Mouse (Mus musculus) splenic B cell, adult 2 months (primary cell): ENCODE results near the gene Fcrl1.
A peak's percentile ranks its signal among the peaks of the same experiment; 100 is the strongest.
"Not testable (repeated sequence)": the region's sequence is repeated elsewhere in the genome, so short reads cannot be mapped to it uniquely, and the experiment has no call there.

Experiments
- DNase-seq: peaks from one replicate; pipeline ENCODE4 v3.0.0-alpha.2; 2011; ENCODE audit warnings: low read depth, low spot score
- H3K27me3 ChIP-seq: 2 replicates; pipeline ENCODE4 v1.6.1; 2012; ENCODE audit warnings: mild to moderate bottlenecking, low read length, moderate library complexity, mixed read lengths; ENCODE audit not compliant: control insufficient read depth, poor library complexity, insufficient read depth, severe bottlenecking
- H3K36me3 ChIP-seq: 2 replicates; pipeline ENCODE4 v1.6.1; 2012; ENCODE audit warnings: mild to moderate bottlenecking, low read length, moderate library complexity, mixed read lengths; ENCODE audit not compliant: control insufficient read depth, poor library complexity, insufficient read depth, severe bottlenecking

The Fcrl1 gene

GRCm38 (mm10) chr3:87376195-87377165 lies at the start of gene Fcrl1:
Gene Fcrl1 (plus strand): TSS chr3:87376387.
- H3K27me3 ChIP-seq: no peaks in the 10 kb centered on the region
- peak; percentile 86 for DNase-seq
- H3K36me3 ChIP-seq: 0 out of 2 replicates have a peak, but pooled peaks cover 1% of the 10 kb centered on the region

GRCm38 (mm10) chr3:87337899-87338298 lies 38.3 kb upstream of the Fcrl1 start:
- DNase-seq: no peak
- Histone ChIP-seq H3K36me3 (no peaks in the 10 kb centered on the region), H3K27me3 (no peaks in the 10 kb centered on the region)

GRCm38 (mm10) chr3:87350992-87351391 lies 25.2 kb upstream of the Fcrl1 start:
- H3K27me3 ChIP-seq, DNase-seq, H3K36me3 ChIP-seq: not testable (repeated sequence)

- no peaks in the 10 kb centered on the region for H3K27me3 ChIP-seq
- DNase-seq: no peak
- H3K36me3 ChIP-seq: no peaks in the 10 kb centered on the region
These were observed 18.6 kb upstream of the Fcrl1 start, which contains the start of gene Cd5l for GRCm38 (mm10) chr3:87357581-87357980. Gene Cd5l (plus strand): TSS chr3:87357881.

DNA sequence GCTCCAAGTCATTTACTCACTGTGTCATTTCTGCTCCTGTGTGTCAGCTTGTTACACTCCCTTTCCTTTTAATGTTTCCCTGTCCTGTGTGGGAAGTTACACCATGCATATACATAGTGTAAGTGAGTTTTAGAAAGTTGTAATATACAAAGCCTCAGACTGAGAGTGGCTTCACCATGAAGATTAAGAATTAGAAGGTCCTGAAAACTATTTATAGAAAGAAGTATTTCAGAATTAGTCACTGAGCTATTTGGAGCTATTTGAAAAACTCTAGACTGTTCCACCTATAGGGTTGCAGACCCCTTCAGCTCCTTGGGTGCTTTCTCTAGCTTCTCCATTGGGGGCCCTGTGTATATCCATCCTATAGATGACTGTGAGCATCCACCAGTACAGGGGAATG lies 17.0 kb upstream of the Fcrl1 start:
- Histone ChIP-seq H3K27me3 (no peaks in the 10 kb centered on the region), H3K36me3 (no peaks in the 10 kb centered on the region)
- no peak for DNase-seq

DNA sequence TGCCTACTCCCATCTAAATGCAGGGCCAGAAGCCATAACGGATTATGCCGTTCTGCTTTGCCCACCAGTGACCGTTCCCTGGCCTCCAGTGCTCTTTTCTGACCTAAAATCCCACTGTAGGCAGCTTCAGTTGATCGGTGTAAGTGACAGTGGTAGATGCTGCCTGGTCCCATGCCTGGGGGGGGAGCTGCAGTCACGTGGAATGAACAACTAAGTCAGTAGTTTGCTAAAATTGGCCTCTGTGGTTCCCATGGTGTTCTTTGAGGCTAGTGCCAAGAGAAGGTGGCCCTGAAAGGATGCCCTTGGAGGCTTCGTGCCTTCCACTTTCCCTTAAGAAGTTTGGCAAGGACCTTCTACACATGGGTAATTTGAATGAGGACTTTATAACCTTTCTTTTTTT lies 15.7 kb upstream of the Fcrl1 start:
- DNase-seq: peak; percentile 68
- Histone ChIP-seq H3K36me3 (no peaks in the 10 kb centered on the region), H3K27me3 (no peaks in the 10 kb centered on the region)

DNA sequence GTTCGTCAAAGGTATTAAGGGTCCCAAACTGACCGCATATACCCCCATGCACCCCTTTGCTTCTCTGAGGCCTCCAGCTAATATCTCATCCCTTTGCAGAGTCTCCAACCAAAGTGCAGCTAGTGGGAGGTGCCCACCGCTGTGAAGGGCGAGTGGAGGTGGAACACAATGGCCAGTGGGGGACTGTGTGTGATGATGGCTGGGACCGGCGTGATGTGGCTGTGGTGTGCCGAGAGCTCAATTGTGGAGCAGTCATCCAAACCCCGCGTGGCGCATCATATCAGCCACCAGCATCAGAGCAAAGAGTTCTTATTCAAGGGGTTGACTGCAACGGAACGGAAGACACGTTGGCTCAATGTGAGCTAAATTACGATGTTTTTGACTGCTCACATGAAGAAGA lies 10.5 kb upstream of the Fcrl1 start:
- DNase-seq: no peak
- Histone ChIP-seq H3K36me3 (peaks cover 2% of the 10 kb centered on the region; the same call in 1 of the 2 replicates), H3K27me3 (no peaks in the 10 kb centered on the region)

GRCm38 (mm10) chr3:87367511-87367910 lies 8.7 kb upstream of the Fcrl1 start:
- DNase-seq: no peak
- Histone ChIP-seq H3K27me3 (no peaks in the 10 kb centered on the region), H3K36me3 (peaks cover 2% of the 10 kb centered on the region; the same call in 1 of the 2 replicates)

DNA sequence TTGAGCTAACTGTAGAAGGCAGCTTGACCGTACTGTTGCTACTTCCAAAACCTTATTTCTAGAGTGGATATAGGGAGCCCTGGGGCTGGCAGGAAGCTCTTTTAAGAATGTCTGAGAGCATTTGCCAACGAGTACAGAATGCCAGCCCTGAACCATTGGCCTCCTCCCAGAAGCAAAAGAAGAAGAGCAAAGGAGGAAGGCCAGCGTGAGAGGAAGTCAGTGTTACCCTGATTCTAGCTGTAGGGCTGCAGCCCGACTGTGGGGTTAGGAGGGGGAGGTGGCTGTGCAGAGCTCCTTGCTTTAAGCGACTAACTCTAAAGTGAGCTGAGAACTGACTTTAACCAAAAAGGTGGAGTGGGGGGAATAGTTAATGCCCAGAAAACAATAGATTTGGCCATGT lies 7.0 kb upstream of the Fcrl1 start:
- DNase-seq: no peak
- H3K36me3 ChIP-seq: peaks cover 2% of the 10 kb centered on the region; the same call in 1 of the 2 replicates
- H3K27me3 ChIP-seq: no peaks in the 10 kb centered on the region

DNA sequence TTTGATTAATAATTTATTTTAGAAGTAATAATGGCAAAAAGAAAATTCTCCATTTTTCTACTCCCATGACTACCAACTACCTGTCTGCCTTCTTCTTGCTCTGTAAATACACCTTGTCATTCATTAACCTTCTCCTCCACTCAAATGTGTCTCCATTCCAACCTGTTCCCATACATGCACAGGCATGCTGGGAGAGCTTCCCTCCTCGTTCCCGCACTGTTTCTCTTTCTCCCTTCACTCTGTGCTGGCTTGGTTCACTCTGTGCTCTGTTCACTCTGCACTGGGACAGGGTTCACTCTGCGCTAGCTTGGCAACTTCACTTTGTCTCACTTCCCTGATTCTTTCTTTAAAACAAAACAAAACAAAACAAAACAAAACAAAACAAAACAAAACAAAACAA lies 1.0 kb downstream of the Fcrl1 start:
- Histone ChIP-seq H3K27me3 (no peaks in the 10 kb centered on the region), H3K36me3 (peaks cover 1% of the 10 kb centered on the region; the same call in 1 of the 2 replicates)
- DNase-seq: peak; percentile 42

GRCm38 (mm10) chr3:87377719-87378118 lies 1.5 kb downstream of the Fcrl1 start:
- peaks cover 1% of the 10 kb centered on the region for H3K36me3 ChIP-seq
- peak; percentile 60 for DNase-seq
- H3K27me3 ChIP-seq: no peaks in the 10 kb centered on the region

DNA sequence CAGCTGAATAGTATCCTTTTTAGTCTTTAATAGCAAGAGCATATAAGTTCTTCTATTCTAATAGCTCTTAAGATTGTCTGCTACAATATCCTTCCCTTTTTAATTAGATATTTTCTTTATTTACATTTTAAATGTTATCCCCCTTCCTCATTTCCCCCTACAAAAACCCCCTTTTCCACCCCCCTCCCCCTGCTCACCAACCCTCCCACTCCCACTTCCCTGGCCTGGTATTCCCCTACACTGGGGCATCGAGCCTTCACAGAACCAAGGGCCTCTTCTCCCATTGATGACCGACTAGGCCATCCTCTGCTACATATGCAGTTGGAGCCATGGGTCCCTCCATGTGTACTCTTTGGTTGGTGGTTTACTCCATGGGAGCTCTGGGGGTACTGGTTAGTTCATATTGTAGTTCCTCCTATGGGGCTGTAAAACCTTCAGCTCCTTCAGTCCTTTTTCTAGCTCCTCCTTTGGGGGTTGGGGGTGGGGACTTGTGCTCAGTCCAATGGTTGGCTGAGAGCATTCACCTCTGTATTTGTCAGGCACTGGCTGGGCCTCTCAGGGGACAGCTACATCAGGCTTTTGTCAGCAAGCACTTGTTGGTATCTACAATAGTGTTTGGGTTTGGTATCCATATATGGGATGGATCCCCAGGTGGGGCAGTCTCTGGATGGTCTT lies 3.6 kb downstream of the Fcrl1 start:
- H3K27me3 ChIP-seq: not testable (repeated sequence)
- H3K36me3 ChIP-seq: peaks cover 11% of the 10 kb centered on the region
- DNase-seq: peak; percentile 79

- Histone ChIP-seq H3K27me3 (no peaks in the 10 kb centered on the region), H3K36me3 (peaks cover 23% of the 10 kb centered on the region)
- DNase-seq: peak; percentile 56
These were observed 5.9 kb downstream of the Fcrl1 start for GRCm38 (mm10) chr3:87381806-87382712.

DNA sequence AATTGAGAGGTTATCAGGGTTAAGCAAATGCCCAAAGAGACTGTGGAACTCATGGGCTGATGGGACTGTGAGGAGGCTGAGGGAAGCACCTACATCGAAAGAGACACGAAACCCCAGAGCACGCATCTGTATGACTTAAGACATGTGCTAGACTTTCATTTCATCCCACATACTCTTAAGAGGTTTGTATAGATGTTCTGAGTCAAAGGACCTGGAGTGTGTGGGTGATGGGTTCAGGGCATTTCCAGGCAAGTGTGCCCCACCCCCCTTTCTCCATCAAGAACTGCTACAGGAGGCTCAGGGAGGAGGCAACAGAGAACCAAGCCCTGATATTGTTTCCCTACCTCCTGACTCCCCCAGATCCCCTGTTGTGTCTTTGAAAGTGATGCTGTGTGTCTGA lies 7.1 kb downstream of the Fcrl1 start:
- H3K36me3 ChIP-seq: peaks cover 32% of the 10 kb centered on the region
- no peak for DNase-seq
- H3K27me3 ChIP-seq: no peaks in the 10 kb centered on the region
